Mouse (Mus musculus) embryonic facial prominence, embryonic 12.5 days (tissue): ENCODE measurements around the gene Dock4. TPM values are rescaled to one million over a fixed set of nuclear protein-coding genes. Genes with fewer than 3 reads are reported as not detected.

ENCODE experiments used
- ATAC-seq: fragments of 200-750 bp; cut with Nextera tagmentation; 2 replicates; pipeline ENCODE4 v1.8.0; 2017; ENCODE audit not compliant: insufficient number of reproducible peaks, insufficient read depth, low FRiP score, low TSS enrichment
- H3K27ac ChIP-seq: fragments of 300-500 bp; sonication (generic); 2 replicates; pipeline ENCODE4 v1.5.1; 2016; ENCODE audit warnings: mild to moderate bottlenecking
- H3K27me3 ChIP-seq: fragments of 300-500 bp; sonication (generic); 2 replicates; pipeline ENCODE4 v1.6.1; 2016; ENCODE audit warnings: mild to moderate bottlenecking, moderate library complexity
- H3K36me3 ChIP-seq: fragments of 300-500 bp; sonication (generic); 2 replicates; pipeline ENCODE4 v1.6.1; 2016; ENCODE audit warnings: mild to moderate bottlenecking
- H3K4me1 ChIP-seq: fragments of 300-500 bp; sonication (generic); 2 replicates; pipeline ENCODE4 v1.6.1; 2016
- H3K4me2 ChIP-seq: fragments of 300-500 bp; sonication (generic); replicated peaks from 2 replicates; pipeline ENCODE4 v1.6.1; 2016; ENCODE audit warnings: mild to moderate bottlenecking, moderate library complexity
- H3K4me3 ChIP-seq: fragments of 300-500 bp; sonication (generic); 2 replicates; pipeline ENCODE4 v1.5.1; 2016; ENCODE audit warnings: mild to moderate bottlenecking
- H3K9ac ChIP-seq: fragments of 300-500 bp; sonication (generic); 2 replicates; pipeline ENCODE4 v1.6.1; 2016; ENCODE audit warnings: mild to moderate bottlenecking, moderate library complexity
- H3K9me3 ChIP-seq: fragments of 300-500 bp; sonication (generic); 2 replicates; pipeline ENCODE4 v1.6.1; 2016; ENCODE audit warnings: mild to moderate bottlenecking, moderate library complexity
- WGBS: fragments of 180-500 bp; shearing (Covaris S2); methylation state at CpG from one replicate; pipeline ENCODE4 v1.1.7; 2016; 5-methylcytosine and 5-hydroxymethylcytosine counted together
- polyA plus RNA-seq: library from polyadenylated mRNA; unstranded; fragments of >200 nt; fragmentation: Nextera tagmentation; extraction: Ambion mirVana; gene quantifications from 2 replicates; pipeline ENCODE4 v1.2.1, GENCODE M21; 2016

Gene Dock4
- 24.5 TPM in 2 replicates for polyA plus RNA-seq

DNA sequence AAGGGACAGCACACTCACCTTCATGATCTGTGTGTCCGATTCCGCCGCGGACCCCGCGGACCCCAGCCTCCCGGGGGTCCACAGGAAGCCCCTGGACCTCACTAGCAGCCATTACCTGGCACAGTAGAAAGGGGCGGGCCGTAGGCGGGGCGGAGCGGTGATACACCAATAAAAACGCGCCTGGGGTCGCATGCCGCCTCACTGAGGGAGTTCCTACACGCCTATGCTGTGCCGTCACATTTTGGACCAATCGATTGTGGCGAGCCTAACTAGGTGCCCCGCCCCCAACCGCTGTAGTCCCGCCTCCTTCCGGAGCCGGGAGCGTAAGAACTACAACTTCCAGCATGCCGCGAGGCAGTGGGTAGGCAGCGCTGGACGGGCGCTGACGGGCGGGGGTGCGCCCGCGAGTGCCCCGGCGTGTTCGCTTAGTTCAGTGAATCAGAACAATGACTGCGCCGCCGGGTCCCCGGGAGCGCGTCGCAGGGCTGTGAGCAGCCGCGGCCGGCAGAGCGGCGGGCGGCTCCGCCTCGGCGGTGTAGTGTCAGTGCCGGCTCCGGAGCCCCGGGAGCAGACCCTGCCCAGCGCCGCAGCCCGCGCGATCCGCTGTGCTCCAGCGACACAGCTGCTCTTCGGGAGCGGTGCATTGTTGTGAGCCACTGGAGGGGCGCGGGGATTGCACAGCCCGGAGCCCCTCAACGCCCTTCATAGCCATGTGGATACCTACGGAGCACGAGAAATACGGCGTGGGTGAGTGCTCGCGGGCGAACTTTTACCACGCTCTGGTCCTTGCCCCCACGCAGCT lies at the start of gene Dock4, which contains the start of gene Zfp277:
Gene Dock4, plus strand, starts transcription at position 305 of the 802 bp plus-strand sequence.
Gene Zfp277, minus strand, starts transcription at position 255 of the 802 bp plus-strand sequence.
- H3K27me3 ChIP-seq, result no peaks in the 10 kb centered on the region
- under 1% methylated on average over 69 of the region's 80 CpGs for WGBS

DNA sequence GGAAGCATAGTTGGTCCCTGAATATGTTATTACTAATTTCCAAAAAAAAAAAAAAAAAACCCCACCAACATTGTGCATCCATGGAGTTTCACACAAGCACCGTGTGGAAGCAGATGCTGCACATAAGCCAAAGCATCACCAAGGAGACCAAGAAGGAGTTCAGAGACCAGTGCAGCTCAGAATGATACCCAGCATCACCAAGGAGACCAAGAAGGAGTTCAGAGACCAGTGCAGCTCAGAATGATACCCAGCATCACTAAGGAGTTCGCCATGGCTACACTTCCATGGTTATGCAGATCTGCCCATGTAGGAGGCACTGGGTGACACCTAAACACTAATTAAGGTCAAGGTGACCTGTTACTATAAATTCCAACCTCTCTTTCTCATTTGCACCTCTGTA lies 46.8 kb upstream of the Dock4 start:
- Histone ChIP-seq H3K4me3 (no peak overlapping the region), H3K9me3 (no peaks in the 10 kb centered on the region), H3K4me2 (no peak overlapping the region), H3K36me3 (no peaks in the 10 kb centered on the region), H3K4me1 (no peaks in the 10 kb centered on the region), H3K27me3 (no peaks in the 10 kb centered on the region), H3K27ac (no peak overlapping the region), H3K9ac (no peak overlapping the region)
- no peak for ATAC-seq
- WGBS, result 95% methylated on average over 2 of the region's 2 CpGs

More for the DNA sequence above, at the start of gene Dock4, which contains the start of gene Zfp277:
- ATAC-seq, result peak; percentile 99
- H3K36me3 ChIP-seq, result no peaks in the 10 kb centered on the region
- peak within 1 kb of the TSS; percentile 82 for H3K4me3 ChIP-seq
- peak within 1 kb of the TSS; percentile 89 for H3K4me2 ChIP-seq
- H3K4me1 ChIP-seq, result peaks cover 8% of the 10 kb centered on the region; the same call in 1 of the 2 replicates
- H3K27ac ChIP-seq, result peak within 1 kb of the TSS; percentile 85
- no peaks in the 10 kb centered on the region for H3K9me3 ChIP-seq
- peak within 1 kb of the TSS; percentile 85 for H3K9ac ChIP-seq

DNA sequence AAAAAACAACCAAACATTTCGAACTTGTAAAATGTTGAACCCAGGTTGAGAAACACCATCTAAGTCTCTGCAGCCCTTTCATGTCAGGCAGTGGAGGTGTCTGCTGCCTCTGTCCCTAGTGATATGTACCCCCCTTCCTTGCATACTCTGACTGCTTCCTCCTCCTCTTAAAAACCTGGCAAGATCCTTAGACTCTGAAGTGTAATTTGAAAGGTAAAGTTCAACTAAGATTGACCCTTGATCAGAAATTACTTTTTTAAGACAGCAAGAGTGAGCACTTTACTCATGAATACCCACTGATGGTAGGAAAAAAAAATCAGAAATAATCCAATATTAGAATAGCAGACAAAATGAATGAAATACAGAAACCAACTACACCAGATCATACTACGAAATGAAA lies 46.4 kb upstream of the Dock4 start:
- Histone ChIP-seq H3K4me2 (no peak overlapping the region), H3K4me1 (no peaks in the 10 kb centered on the region), H3K27ac (no peak overlapping the region), H3K36me3 (no peaks in the 10 kb centered on the region), H3K9me3 (no peaks in the 10 kb centered on the region), H3K4me3 (no peak overlapping the region), H3K27me3 (no peaks in the 10 kb centered on the region), H3K9ac (no peak overlapping the region)
- 95% methylated on average over 2 of the region's 2 CpGs for WGBS
- no peak for ATAC-seq

DNA sequence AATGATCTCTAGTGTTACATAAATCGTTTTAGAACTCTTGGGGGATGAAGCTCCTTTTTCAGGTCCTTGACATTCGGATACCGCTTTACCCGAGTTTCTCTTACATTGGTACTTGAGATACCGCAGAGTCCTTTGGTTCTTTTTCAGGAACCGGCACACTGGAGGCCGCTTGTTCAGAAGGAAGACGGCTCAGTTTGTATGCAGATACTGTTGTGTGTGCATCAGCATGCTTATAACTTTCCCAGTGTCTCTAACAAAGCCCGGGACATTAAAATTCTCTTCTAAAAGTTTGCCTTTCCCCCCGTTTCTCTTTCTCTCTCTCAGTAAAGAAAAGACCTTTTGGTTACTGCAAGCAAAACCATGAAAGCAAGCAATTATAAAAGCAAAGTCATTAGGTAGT lies 45.9 kb upstream of the Dock4 start:
- no peak for ATAC-seq
- H3K4me2 ChIP-seq, result no peak overlapping the region
- no peaks in the 10 kb centered on the region for H3K36me3 ChIP-seq
- no peaks in the 10 kb centered on the region for H3K9me3 ChIP-seq
- no peak overlapping the region for H3K9ac ChIP-seq
- H3K27me3 ChIP-seq, result no peaks in the 10 kb centered on the region
- no peaks in the 10 kb centered on the region for H3K4me1 ChIP-seq
- 93% methylated on average over 10 of the region's 10 CpGs for WGBS
- no peak overlapping the region for H3K4me3 ChIP-seq
- no peak overlapping the region for H3K27ac ChIP-seq

DNA sequence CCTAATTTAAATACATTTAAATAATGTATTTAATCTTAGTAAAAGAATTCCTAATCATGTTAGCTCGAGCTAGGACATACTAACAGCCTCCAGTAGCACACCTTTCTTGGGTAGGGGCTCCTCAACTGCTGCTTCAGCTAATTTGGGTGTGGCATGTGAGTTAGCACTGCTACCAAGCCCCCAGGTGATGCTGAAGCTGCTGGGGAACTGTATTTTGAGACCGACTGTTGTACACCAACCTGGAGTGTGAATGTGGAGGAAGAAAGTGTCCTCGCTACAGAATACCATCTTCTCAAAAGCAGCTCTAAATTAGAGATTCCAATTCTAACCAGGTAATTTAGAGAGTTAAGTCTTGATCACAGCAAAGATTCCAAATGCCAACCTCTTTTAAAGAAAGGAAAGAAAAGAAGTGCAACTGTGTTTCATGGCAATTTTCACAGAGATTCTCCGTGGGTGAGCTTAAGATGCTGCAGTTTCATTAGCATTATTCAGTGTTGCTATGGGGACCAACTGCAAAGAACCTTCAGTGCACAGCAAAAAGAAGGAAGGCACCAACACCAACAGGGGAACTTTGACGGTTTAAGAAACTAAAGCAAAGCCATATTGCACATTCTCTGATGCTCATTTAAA lies 31.0 kb upstream of the Dock4 start:
- Histone ChIP-seq H3K4me1 (no peaks in the 10 kb centered on the region), H3K4me2 (no peak overlapping the region), H3K27me3 (no peaks in the 10 kb centered on the region), H3K4me3 (no peak overlapping the region), H3K9me3 (peaks cover under 1% of the 10 kb centered on the region; the same call in 1 of the 2 replicates), H3K27ac (no peak overlapping the region), H3K9ac (no peak overlapping the region), H3K36me3 (0 out of 2 replicates have a peak, but pooled peaks cover under 1% of the 10 kb centered on the region)
- ATAC-seq, result no peak
- 64% methylated on average over 5 of the region's 5 CpGs for WGBS

DNA sequence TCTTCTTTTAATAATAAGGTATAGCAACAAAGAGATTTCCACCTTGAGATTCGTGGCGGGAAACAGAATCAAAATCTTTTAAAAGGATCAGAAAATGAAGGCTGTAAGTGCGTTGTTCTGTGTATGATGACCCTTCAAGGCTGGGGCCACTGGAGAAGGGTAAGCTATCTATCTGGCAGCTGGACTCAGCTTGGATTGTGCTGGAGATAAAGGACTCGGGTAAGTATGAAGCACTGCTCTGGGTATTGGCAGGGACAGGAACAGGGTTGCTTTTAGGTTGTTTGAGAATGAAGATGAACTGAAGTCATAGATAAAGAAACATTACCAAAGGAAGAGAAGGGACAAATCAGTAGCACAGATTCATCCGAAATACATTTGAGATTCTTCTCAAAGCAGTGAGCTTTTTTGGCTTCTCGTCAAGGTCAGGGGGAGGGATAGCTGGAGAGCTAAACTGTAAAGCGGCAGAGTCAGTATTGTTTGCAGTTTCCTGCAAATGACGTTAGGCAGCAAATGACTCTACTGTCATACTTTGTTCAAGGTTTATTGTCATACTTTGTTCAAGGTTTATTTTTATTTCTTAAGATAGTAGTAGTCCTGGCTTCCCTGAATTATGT lies 30.3 kb upstream of the Dock4 start:
- Histone ChIP-seq H3K36me3 (no peaks in the 10 kb centered on the region), H3K4me2 (no peak overlapping the region), H3K4me3 (no peak overlapping the region), H3K9me3 (no peaks in the 10 kb centered on the region), H3K27ac (no peak overlapping the region), H3K9ac (no peak overlapping the region), H3K4me1 (no peaks in the 10 kb centered on the region), H3K27me3 (no peaks in the 10 kb centered on the region)
- 84% methylated on average over 8 of the region's 8 CpGs for WGBS
- ATAC-seq, result no peak

DNA sequence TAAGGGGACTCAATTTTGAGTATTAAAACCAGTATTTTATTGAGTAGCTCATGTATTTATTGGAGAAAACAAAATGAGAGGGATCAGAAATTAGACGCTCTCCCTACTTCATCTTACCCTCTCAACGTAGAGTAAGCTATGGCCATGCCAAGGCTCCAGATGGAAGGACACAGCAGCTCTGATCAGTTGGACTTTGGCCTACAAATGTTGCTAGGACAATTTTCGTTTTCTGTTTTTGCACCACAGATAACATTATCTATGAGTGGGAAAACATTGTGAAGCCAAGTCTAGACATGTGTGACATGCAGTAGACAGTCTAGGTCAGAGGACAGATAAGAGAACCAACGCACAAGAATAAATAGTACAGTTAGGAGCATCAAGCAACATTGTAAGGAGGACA lies 28.5 kb upstream of the Dock4 start:
- no peak for ATAC-seq

DNA sequence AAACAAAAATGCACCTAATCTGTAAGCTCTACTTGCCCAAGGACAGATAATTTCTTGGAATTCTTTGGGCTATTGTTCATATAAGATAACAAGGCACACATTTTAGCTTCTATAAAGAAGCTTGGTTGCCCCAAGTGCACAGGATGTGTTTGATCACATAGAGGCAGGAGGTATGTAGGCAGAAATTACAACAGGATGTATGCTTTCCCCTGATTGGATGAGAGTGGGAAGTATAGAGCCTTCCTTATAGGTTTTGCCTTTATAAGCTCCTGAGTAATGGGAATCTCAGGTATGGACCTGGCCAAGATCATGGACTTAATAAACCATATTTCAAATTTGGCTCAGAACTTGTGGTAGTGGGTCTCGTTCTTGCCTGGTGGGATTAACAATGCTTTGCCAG lies 20.8 kb upstream of the Dock4 start:
- WGBS, result 94% methylated on average over 1 of the region's 1 CpGs
- Histone ChIP-seq H3K27me3 (no peaks in the 10 kb centered on the region), H3K4me1 (peaks cover 6% of the 10 kb centered on the region), H3K27ac (no peak overlapping the region), H3K36me3 (no peaks in the 10 kb centered on the region), H3K4me2 (no peak overlapping the region), H3K9ac (no peak overlapping the region), H3K9me3 (no peaks in the 10 kb centered on the region), H3K4me3 (no peak overlapping the region)
- ATAC-seq, result no peak

More for the DNA sequence above, 28.5 kb upstream of the Dock4 start:
- 92% methylated on average over 4 of the region's 4 CpGs for WGBS
- H3K4me3 ChIP-seq, result no peak overlapping the region
- no peaks in the 10 kb centered on the region for H3K4me1 ChIP-seq
- no peak overlapping the region for H3K4me2 ChIP-seq
- H3K9ac ChIP-seq, result no peak overlapping the region
- no peaks in the 10 kb centered on the region for H3K9me3 ChIP-seq
- no peaks in the 10 kb centered on the region for H3K36me3 ChIP-seq
- no peaks in the 10 kb centered on the region for H3K27me3 ChIP-seq
- H3K27ac ChIP-seq, result no peak overlapping the region

DNA sequence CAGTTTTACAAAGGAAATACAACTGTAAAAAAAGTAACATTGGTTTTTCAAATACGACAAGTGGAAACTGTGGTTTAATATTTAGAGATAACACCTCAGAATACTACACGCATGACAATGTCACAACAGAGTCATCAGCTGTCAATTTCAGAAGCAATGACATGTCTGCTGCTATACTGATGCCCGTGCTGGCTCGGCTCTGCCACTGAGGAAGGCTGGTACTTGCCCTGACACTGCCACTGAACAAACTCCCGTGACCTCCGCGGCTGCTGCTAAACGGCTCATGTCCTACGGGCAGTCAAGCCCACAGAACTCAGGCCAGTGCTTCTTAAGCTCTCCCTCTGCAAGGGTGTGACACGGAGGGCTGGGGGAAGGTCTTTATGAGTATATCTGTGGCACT lies 18.1 kb upstream of the Dock4 start:
- ATAC-seq, result no peak
- Histone ChIP-seq H3K36me3 (no peaks in the 10 kb centered on the region), H3K9me3 (no peaks in the 10 kb centered on the region), H3K27me3 (no peaks in the 10 kb centered on the region), H3K4me3 (no peak overlapping the region), H3K4me2 (no peak overlapping the region), H3K27ac (no peak overlapping the region), H3K9ac (no peak overlapping the region), H3K4me1 (peaks cover 17% of the 10 kb centered on the region)
- WGBS, result 82% methylated on average over 10 of the region's 10 CpGs

DNA sequence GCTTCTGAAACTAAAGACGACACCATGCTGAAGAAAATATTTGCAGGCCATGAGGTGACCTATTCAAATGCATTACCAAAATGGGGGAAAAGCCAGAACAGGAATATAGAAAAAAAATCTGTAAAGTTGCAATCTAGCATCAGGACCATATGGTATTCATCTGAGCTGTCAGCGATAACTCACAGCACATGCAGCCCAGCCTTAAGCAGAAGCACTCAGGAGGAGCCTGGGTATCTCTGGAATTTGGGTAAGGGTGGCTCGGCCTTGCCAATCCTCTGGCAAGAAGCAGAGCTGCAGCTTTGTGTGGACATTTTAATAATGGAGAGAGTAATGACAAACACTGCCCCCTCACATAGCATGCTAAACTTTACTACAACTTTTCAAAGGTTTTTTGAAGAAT lies 15.8 kb upstream of the Dock4 start:
- ATAC-seq, result no peak
- WGBS, result 23% methylated on average over 3 of the region's 3 CpGs
- Histone ChIP-seq H3K9ac (no peak overlapping the region), H3K27me3 (no peaks in the 10 kb centered on the region), H3K4me1 (peaks cover 17% of the 10 kb centered on the region), H3K4me2 (no peak overlapping the region), H3K27ac (0 out of 2 replicates have a peak overlapping the region, but pooled peaks have one; percentile 41), H3K9me3 (no peaks in the 10 kb centered on the region), H3K4me3 (no peak overlapping the region), H3K36me3 (no peaks in the 10 kb centered on the region)

DNA sequence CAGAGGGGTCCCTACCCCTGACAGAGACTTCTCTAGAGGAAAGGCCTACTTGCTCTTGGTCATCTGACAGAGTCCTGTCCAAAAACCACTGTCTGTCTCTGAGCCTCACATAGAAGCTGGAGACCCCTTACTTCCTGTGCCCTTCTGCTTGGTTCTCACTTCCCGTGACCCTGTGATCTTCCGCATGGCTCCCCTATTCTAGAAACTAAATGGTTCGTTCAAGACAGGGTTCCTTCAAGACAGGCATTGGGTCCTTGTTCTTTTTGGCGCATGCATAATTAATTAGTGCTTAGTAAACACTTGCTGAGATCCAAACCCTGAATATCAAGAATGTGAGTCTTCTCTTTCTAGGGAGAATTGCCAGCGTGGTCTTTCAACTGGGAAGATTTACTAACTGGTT lies 14.7 kb upstream of the Dock4 start:
- H3K36me3 ChIP-seq, result no peaks in the 10 kb centered on the region
- no peak for ATAC-seq
- H3K27ac ChIP-seq, result no peak overlapping the region
- WGBS, result 64% methylated on average over 5 of the region's 5 CpGs
- H3K9ac ChIP-seq, result no peak overlapping the region
- H3K4me3 ChIP-seq, result no peak overlapping the region
- H3K9me3 ChIP-seq, result no peaks in the 10 kb centered on the region
- H3K4me2 ChIP-seq, result no peak overlapping the region
- peaks cover 17% of the 10 kb centered on the region for H3K4me1 ChIP-seq
- H3K27me3 ChIP-seq, result no peaks in the 10 kb centered on the region

DNA sequence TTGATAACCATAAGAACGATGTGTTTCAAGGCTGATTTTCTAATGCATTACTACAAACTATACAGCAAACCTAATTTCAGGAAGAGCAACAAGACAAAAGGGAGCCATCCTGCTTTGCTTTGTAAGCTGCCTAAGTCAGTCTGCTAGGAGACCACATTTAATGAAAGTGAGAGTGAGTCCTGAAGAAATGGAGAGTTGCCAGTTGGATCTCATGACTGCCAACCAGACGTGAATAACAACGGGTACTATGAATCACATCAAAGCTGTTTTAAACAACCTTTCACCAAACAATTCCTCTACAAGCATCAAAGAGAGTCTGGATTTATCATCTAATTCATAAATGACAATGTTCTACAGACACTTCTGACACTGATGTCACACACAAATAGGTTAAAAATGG lies 11.7 kb upstream of the Dock4 start:
- H3K36me3 ChIP-seq, result no peaks in the 10 kb centered on the region
- ATAC-seq, result no peak
- no peak overlapping the region for H3K4me2 ChIP-seq
- no peak overlapping the region for H3K9ac ChIP-seq
- no peaks in the 10 kb centered on the region for H3K9me3 ChIP-seq
- no peaks in the 10 kb centered on the region for H3K27me3 ChIP-seq
- no peak overlapping the region for H3K4me3 ChIP-seq
- peaks cover 23% of the 10 kb centered on the region for H3K4me1 ChIP-seq
- no peak overlapping the region for H3K27ac ChIP-seq
- 74% methylated on average over 3 of the region's 3 CpGs for WGBS
